Mouse (Mus musculus): ENCODE measurements around the gene Pign.

DNA sequence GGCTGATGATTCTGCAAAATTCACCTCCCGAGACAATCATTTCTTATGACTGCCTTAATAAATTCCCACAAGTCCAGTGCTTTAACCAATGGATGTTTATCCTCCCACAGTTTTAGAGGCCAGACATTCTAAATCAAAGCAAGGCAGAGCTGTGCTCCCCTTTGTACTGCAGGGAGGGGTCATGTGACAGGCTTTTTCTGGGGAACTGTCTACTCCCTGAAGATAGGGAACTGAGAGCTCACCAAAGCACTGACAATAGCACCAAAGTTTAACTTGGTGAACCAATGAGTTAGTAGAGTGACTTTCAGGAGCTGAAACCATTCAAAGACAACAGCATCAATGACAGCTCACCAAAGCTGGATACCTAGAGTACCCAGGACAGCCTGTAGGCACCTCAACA, 156.4 kb downstream of the Pign start:
- TF ChIP-seq GATA1 (IDR thresholded peaks at IDR 0.05; ENCODE audit: low read length) (no peak), TAL1 (IDR thresholded peaks at IDR 0.05; ENCODE audit: low read length) (no peak)

All from erythroblast, embryonic 14.5 days (primary cell).